Mouse (Mus musculus) liver, embryonic 14.5 days (tissue): ENCODE data around the gene Bloc1s4. TPM values are rescaled to one million over a fixed set of nuclear protein-coding genes. Genes with fewer than 3 reads are reported as not detected.

Experiments
- ATAC-seq: fragments of 200-750 bp; cut with Nextera tagmentation; 2 replicates; pipeline ENCODE4 v1.8.0; 2017; ENCODE audit warnings: moderate number of reproducible peaks, mild to moderate bottlenecking, moderate library complexity; ENCODE audit not compliant: insufficient read depth
- DNase-seq, 3 experiments: peaks; one replicate each; pipeline ENCODE4 v3.0.0-alpha.2; 2012 to 2013; ENCODE audit warnings: low read depth in 3 of 3, low spot score in 3 of 3
- H3K27ac ChIP-seq: fragments of 300-500 bp; sonication (generic); 2 replicates; pipeline ENCODE4 v1.5.1; 2014; ENCODE audit warnings: moderate library complexity, mild to moderate bottlenecking, control low read depth, inconsistent platforms
- H3K27me3 ChIP-seq: fragments of 300-500 bp; sonication (generic); 2 replicates; pipeline ENCODE4 v1.6.1; 2014; ENCODE audit warnings: mild to moderate bottlenecking, low read length, moderate library complexity; ENCODE audit not compliant: control insufficient read depth, insufficient read depth
- H3K36me3 ChIP-seq: fragments of 300-500 bp; sonication (generic); replicated peaks from 2 replicates; pipeline ENCODE4 v1.6.1; 2014; ENCODE audit warnings: low read depth; ENCODE audit not compliant: control insufficient read depth, insufficient read depth
- H3K4me1 ChIP-seq, 2 experiments: fragments of 200-500 bp in 1 of 2; fragments of 300-500 bp in 1 of 2; sonication (generic) in 1 of 2; replicated peaks; 2 replicates each; pipeline ENCODE4 v1.6.1; 2012 to 2014; ENCODE audit warnings: antibody characterized with exemption in 1 of 2, inconsistent platforms in 1 of 2, low read length in 1 of 2; ENCODE audit not compliant: control insufficient read depth in 2 of 2, insufficient read depth in 2 of 2
- H3K4me2 ChIP-seq: fragments of 300-500 bp; sonication (generic); 2 replicates; pipeline ENCODE4 v1.6.1; 2014; ENCODE audit warnings: low read depth, mild to moderate bottlenecking, control low read depth, moderate library complexity
- H3K4me3 ChIP-seq, 2 experiments: fragments of 200-500 bp in 1 of 2; fragments of 300-500 bp in 1 of 2; sonication (generic) in 1 of 2; 2 replicates each; pipeline ENCODE4 v1.5.1; 2012 to 2014; ENCODE audit warnings: low read depth in 2 of 2, low read length in 2 of 2, mild to moderate bottlenecking in 2 of 2, control low read depth in 1 of 2, inconsistent platforms in 1 of 2, moderate library complexity in 1 of 2; ENCODE audit not compliant: insufficient read depth in 1 of 2
- H3K9ac ChIP-seq: fragments of 300-500 bp; sonication (generic); replicated peaks from 2 replicates; pipeline ENCODE4 v1.6.1; 2014; ENCODE audit warnings: mild to moderate bottlenecking, control low read depth, moderate library complexity
- H3K9me3 ChIP-seq: fragments of 300-500 bp; sonication (generic); 2 replicates; pipeline ENCODE4 v1.6.1; 2016; ENCODE audit warnings: low read length, mixed read lengths; ENCODE audit not compliant: control insufficient read depth
- CTCF ChIP-seq: IDR thresholded peaks from 2 replicates; pipeline ENCODE4 v1.5.1; 2016; ENCODE audit warnings: antibody characterized with exemption, low read depth, control low read depth
- EP300 ChIP-seq: IDR thresholded peaks from 2 replicates; pipeline ENCODE4 v1.6.1; 2016; ENCODE audit warnings: antibody characterized with exemption, low read depth
- WGBS: fragments of 180-500 bp; shearing (Covaris S2); extraction: QIAGEN DNeasy Blood & Tissue Kit; methylation state at CpG from one replicate; pipeline ENCODE4 v1.1.7; 2014; ENCODE audit not compliant: insufficient replicate concordance; 5-methylcytosine and 5-hydroxymethylcytosine counted together
- polyA plus RNA-seq, 2 experiments: library from polyadenylated mRNA; depleted of rRNA in 1 of 2; stranded (reverse) in 1 of 2; unstranded in 1 of 2; fragments of >200 nt; fragmentation: Nextera tagmentation in 1 of 2; extraction: Ambion mirVana in 1 of 2; gene quantifications; 2 replicates each; pipeline versions ENCODE4 v1.2.1 to v1.2.3; 2012 to 2014

Bloc1s4 gene
- polyA plus RNA-seq, 2 experiments, result 10.9 to 11.9 TPM

DNA sequence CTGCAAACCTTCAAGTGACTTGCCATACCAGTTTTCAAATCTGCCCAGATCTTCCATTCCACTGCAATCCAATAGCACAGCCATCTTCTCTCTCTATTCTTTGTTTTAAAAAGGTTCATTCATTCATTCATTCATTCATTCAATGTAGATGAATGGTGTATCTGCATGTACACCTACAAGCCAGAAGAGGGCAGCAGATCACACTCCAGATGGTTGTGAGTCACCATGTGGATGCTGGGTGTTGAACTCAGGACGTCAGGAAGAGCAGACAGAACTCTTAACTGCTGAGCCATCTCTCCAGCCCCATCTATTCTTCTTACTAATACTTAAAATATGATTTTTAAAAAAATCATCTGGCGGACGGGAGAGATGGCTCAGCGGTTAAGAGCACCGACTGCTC lies 8.6 kb upstream of the Bloc1s4 start:
- Histone ChIP-seq H3K27ac (no peak overlapping the region), H3K9me3 (no peaks in the 10 kb centered on the region), H3K27me3 (no peaks in the 10 kb centered on the region; the same call in 1 of the 2 replicates), H3K4me1 (no peaks in the 10 kb centered on the region), H3K4me3 (no peak overlapping the region), H3K4me2 (no peak overlapping the region), H3K36me3 (no peaks in the 10 kb centered on the region), H3K9ac (no peak overlapping the region)
- TF ChIP-seq CTCF, result peak; percentile 78
- no peak for TF ChIP-seq EP300
- ATAC-seq (no peak), DNase-seq (no peak)
- 59% methylated on average over 5 of the region's 5 CpGs for WGBS

DNA sequence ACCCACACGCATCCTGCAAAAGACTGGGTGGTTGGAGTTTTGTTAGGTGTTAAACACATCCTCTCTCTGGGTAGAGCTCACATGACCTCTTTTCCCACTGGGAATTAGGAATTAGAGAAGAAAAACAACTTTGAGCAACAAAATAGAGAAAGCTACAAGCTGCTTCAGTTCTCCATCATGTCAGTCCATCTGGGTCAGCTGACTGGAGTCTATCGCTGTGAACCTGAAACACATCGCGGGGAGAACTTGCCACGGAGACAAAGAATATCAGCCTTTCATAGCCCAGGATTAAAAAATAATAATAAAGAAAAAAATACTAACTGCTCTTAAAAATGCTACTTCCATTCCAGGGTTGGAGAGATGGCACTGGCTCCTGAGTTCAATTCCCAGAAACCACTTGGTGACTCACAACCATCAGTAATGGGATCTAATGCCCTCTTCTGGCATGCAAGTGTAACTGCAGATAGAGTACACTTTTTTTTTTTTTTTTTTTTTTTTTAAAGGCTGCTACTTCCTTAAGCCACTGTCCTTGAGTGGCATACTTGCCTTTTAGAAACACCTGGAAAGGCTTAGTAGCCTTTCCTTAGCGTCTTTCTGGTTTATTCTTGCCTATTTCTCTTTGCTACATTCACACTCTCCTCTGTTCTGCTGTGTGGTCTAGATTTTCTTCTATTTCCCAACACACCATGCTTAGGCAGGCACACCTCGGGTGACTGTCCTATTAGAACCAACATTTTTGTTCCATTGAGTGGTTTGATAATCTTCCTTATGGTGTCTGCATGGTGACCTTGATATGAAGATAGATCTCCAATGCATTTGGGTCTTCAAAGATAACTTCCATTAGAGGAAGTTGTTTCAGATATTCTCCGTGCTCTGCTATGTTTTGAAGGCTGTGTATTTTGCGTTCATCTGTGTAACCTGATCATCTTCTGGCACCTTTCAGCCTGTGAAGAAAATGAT lies 1.9 kb upstream of the Bloc1s4 start:
- no peak for ATAC-seq
- Histone ChIP-seq H3K4me2 (no peak overlapping the region), H3K9me3 (no peaks in the 10 kb centered on the region), H3K27me3 (no peaks in the 10 kb centered on the region; the same call in 1 of the 2 replicates), H3K27ac (no peak overlapping the region), H3K36me3 (peaks cover 3% of the 10 kb centered on the region), H3K4me1 (peaks cover 7 to 11% of the 10 kb centered on the region in 2 experiments), H3K9ac (no peak overlapping the region), H3K4me3 (no peak overlapping the region)
- peak; percentile 71 for TF ChIP-seq CTCF
- TF ChIP-seq EP300, result no peak
- DNase-seq, result no peak
- WGBS, result 62% methylated on average over 9 of the region's 9 CpGs

DNA sequence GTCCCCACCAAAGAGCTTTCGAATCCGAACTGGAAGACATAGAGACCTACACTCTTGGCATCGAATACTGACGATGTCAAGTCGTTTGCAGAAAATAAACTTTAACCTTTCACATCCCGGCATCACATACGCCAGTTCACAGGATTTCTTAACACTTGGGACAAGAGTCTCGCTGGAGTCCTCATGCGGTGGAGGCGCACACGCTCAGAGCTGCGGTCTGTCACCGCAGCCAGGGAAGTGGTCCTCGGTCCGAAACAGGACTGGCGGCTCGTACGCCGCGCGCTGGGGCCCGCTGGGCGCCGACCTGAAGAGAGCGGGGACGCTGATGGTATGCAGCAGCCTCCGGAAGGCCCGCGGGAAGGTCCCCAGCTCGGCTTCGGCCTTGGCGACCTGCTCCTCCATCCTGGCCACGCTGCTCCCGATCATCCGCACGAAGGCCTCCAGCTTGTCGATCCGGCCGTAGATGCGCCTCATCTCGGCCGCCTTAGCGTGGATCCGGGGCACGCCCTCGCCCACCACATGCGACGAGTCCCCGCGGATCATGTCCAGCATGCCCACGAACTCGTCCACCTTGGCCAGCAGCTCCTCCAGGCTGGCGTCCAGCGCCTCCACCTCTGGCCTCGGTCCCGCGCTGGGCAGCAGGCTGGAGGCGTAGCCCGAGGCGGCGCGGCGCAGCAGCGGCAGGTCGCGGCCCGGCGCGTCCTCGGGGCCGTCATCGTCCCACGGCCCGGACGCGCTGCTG lies 485 bp downstream of the Bloc1s4 start:
- H3K27ac ChIP-seq, result peak overlapping the region; percentile 9; the same call in 1 of the 2 replicates
- H3K27me3 ChIP-seq, result no peaks in the 10 kb centered on the region; the same call in 1 of the 2 replicates
- no peak for DNase-seq
- peaks cover 7 to 11% of the 10 kb centered on the region in 2 experiments for H3K4me1 ChIP-seq
- no peaks in the 10 kb centered on the region for H3K9me3 ChIP-seq
- H3K4me3 ChIP-seq, result peak overlapping the region; percentile 74 to 95
- H3K36me3 ChIP-seq, result peaks cover 3% of the 10 kb centered on the region
- ATAC-seq, result peak; percentile 78
- peak overlapping the region; percentile 83 for H3K9ac ChIP-seq
- 2% methylated on average over 75 of the region's 76 CpGs for WGBS
- H3K4me2 ChIP-seq, result peak overlapping the region; percentile 76
- no peak; the same call in 1 of the 2 replicates for TF ChIP-seq CTCF
- no peak for TF ChIP-seq EP300

DNA sequence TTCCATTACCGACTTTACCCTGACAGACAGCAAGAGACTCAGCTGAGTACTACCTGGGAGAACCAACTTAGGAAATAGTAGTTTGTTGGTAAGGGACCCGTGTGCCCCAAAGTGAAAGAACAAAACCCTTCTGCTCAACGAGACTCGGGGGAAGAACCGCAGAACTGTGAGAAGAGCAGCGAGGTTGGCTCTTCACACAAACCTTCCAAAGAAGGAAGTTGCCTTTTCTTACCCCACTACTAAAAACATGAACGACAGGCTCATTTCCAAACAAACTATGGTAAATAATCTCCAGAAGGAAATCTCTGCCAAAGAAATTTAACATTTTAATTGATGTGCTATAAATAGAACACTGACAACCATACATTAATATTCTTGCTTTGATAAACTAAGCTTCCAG lies 1.4 kb downstream of the Bloc1s4 start:
- ATAC-seq (no peak), DNase-seq (no peak)
- no peak overlapping the region for H3K27ac ChIP-seq
- peaks cover 3% of the 10 kb centered on the region for H3K36me3 ChIP-seq
- H3K4me2 ChIP-seq, result peak overlapping the region; percentile 76
- H3K9ac ChIP-seq, result peak overlapping the region; percentile 83
- H3K4me1 ChIP-seq, result peaks cover 7 to 13% of the 10 kb centered on the region in 2 experiments
- H3K4me3 ChIP-seq, result peak overlapping the region; percentile 15 to 95; a peak in 3 of 4 replicates
- no peaks in the 10 kb centered on the region for H3K9me3 ChIP-seq
- H3K27me3 ChIP-seq, result no peaks in the 10 kb centered on the region; the same call in 1 of the 2 replicates
- 34% methylated on average over 7 of the region's 7 CpGs for WGBS
- TF ChIP-seq CTCF, result no peak
- no peak for TF ChIP-seq EP300
